Mouse (Mus musculus): ENCODE measurements around the gene Gpnmb. TPM values are rescaled to one million over a fixed set of nuclear protein-coding genes. Genes with fewer than 3 reads are reported as not detected.

The Gpnmb gene
- polyA plus RNA-seq, 1 experiment from 2014 or later: 114 TPM

GRCm38 (mm10) chr6:49011191-49011590, 25.2 kb upstream of the Gpnmb start:
- ChIA-PET POLR2A (no interaction called here), CTCF (no interaction called here)
- TF ChIP-seq CTCF (IDR thresholded peaks at IDR 0.05): no peak
- ATAC-seq (no peak), DNase-seq (ENCODE audit: low read depth, low spot score) (no peak)
- H3K27me3 ChIP-seq: no peaks in the 10 kb centered on the region
- in situ Hi-C loops (cut with MboI; ENCODE audit: low pct_unique_long_range_greater_than_20kb): no loop called here

- DNase-seq (ENCODE audit: low read depth, low spot score) (no peak), ATAC-seq (no peak)
- in situ Hi-C loops (cut with MboI; ENCODE audit: low pct_unique_long_range_greater_than_20kb): no loop called here
- TF ChIP-seq CTCF (IDR thresholded peaks at IDR 0.05): no peak
- H3K27me3 ChIP-seq: no peaks in the 10 kb centered on the region
- ChIA-PET POLR2A (no interaction called here), CTCF (no interaction called here)
Observed at GRCm38 (mm10) chr6:49013023-49013422, 23.3 kb upstream of the Gpnmb start.

- no peak for ATAC-seq
- no peaks in the 10 kb centered on the region for H3K27me3 ChIP-seq
Observed at GRCm38 (mm10) chr6:49013458-49013857, 22.9 kb upstream of the Gpnmb start.

GRCm38 (mm10) chr6:49017150-49017549, 19.2 kb upstream of the Gpnmb start:
- CTCF ChIA-PET: no interaction called here
- TF ChIP-seq CTCF (IDR thresholded peaks at IDR 0.05): no peak
- in situ Hi-C loops (cut with MboI; ENCODE audit: low pct_unique_long_range_greater_than_20kb): no loop called here
- DNase-seq (ENCODE audit: low read depth, low spot score) (no peak), ATAC-seq (no peak)
- no peaks in the 10 kb centered on the region for H3K27me3 ChIP-seq
- POLR2A ChIA-PET: no interaction called here

More at GRCm38 (mm10) chr6:49013458-49013857, 22.9 kb upstream of the Gpnmb start:
- in situ Hi-C loops (cut with MboI; ENCODE audit: low pct_unique_long_range_greater_than_20kb): no loop called here
- CTCF ChIA-PET: no interaction called here
- no peak for DNase-seq (ENCODE audit: low read depth, low spot score)
- no peak for TF ChIP-seq CTCF (IDR thresholded peaks at IDR 0.05)
- POLR2A ChIA-PET: no interaction called here

GRCm38 (mm10) chr6:49019341-49019740, 17.0 kb upstream of the Gpnmb start:
- no peaks in the 10 kb centered on the region for H3K27me3 ChIP-seq
- in situ Hi-C loops (cut with MboI; ENCODE audit: low pct_unique_long_range_greater_than_20kb): no loop called here
- no peak for TF ChIP-seq CTCF (IDR thresholded peaks at IDR 0.05)
- ATAC-seq: no peak
- POLR2A ChIA-PET: no interaction called here
- CTCF ChIA-PET: interaction anchor here (0.9 to 1.5 kb wide), 2 partner anchors 10 to 12 kb away, joined by 3 to 5 read pairs; no protein-coding TSS in a partner anchor
- no peak for DNase-seq (ENCODE audit: low read depth, low spot score)

- no peak for TF ChIP-seq CTCF (IDR thresholded peaks at IDR 0.05)
- ChIA-PET CTCF (interaction anchor here (1.0 to 1.7 kb wide), 2 partner anchors 14 to 15 kb away, joined by 3 to 4 read pairs; partner anchors contain the start of gene Gpnmb), POLR2A (interaction anchor here (0.7 kb wide), 1 partner anchor 761 kb away, joined by 5 read pairs; no protein-coding TSS in a partner anchor)
Observed at GRCm38 (mm10) chr6:49021141-49022012, 15.0 kb upstream of the Gpnmb start.

GRCm38 (mm10) chr6:49022384-49022783, 14.0 kb upstream of the Gpnmb start:
- no peaks in the 10 kb centered on the region for H3K27me3 ChIP-seq
- ChIA-PET CTCF (interaction anchor here (1.7 kb wide), 1 partner anchor 15 kb away, joined by 4 read pairs; no protein-coding TSS in a partner anchor), POLR2A (no interaction called here)
- ATAC-seq (no peak), DNase-seq (ENCODE audit: low read depth, low spot score) (no peak)
- in situ Hi-C loops (cut with MboI; ENCODE audit: low pct_unique_long_range_greater_than_20kb): no loop called here
- TF ChIP-seq CTCF (IDR thresholded peaks at IDR 0.05): no peak

More at GRCm38 (mm10) chr6:49021141-49022012, 15.0 kb upstream of the Gpnmb start:
- DNase-seq (ENCODE audit: low read depth, low spot score) (no peak), ATAC-seq (no peak)
- H3K27me3 ChIP-seq: no peaks in the 10 kb centered on the region
- in situ Hi-C loops (cut with MboI; ENCODE audit: low pct_unique_long_range_greater_than_20kb): no loop called here

GRCm38 (mm10) chr6:49023315-49023714, 13.0 kb upstream of the Gpnmb start:
- in situ Hi-C loops (cut with MboI; ENCODE audit: low pct_unique_long_range_greater_than_20kb): no loop called here
- ATAC-seq (no peak), DNase-seq (ENCODE audit: low read depth, low spot score) (no peak)
- POLR2A ChIA-PET: no interaction called here
- TF ChIP-seq CTCF (IDR thresholded peaks at IDR 0.05): no peak
- H3K27me3 ChIP-seq: no peaks in the 10 kb centered on the region
- CTCF ChIA-PET: no interaction called here

GRCm38 (mm10) chr6:49025290-49025689, 11.1 kb upstream of the Gpnmb start:
- no peak for ATAC-seq
- no peak for DNase-seq (ENCODE audit: low read depth, low spot score)
- in situ Hi-C loops (cut with MboI; ENCODE audit: low pct_unique_long_range_greater_than_20kb): no loop called here
- CTCF ChIA-PET: interaction anchor here (0.8 to 1.2 kb wide), 4 partner anchors 9 to 67 kb away, joined by 3 to 4 read pairs (median 4); partner anchors contain the start of gene Gpnmb
- TF ChIP-seq CTCF (IDR thresholded peaks at IDR 0.05): no peak
- H3K27me3 ChIP-seq: no peaks in the 10 kb centered on the region
- POLR2A ChIA-PET: no interaction called here

- ChIA-PET CTCF (no interaction called here), POLR2A (no interaction called here)
- no peaks in the 10 kb centered on the region for H3K27me3 ChIP-seq
- in situ Hi-C loops (cut with MboI; ENCODE audit: low pct_unique_long_range_greater_than_20kb): no loop called here
- no peak for ATAC-seq
- TF ChIP-seq CTCF (IDR thresholded peaks at IDR 0.05): no peak
- no peak for DNase-seq (ENCODE audit: low read depth, low spot score)
Observed at GRCm38 (mm10) chr6:49026496-49026895, 9.8 kb upstream of the Gpnmb start.

GRCm38 (mm10) chr6:49028019-49028418, 8.3 kb upstream of the Gpnmb start:
- CTCF ChIA-PET: interaction anchor here (1.2 to 1.4 kb wide), 2 partner anchors 12 to 20 kb away, joined by 3 to 4 read pairs; no protein-coding TSS in a partner anchor
- no peak for ATAC-seq
- POLR2A ChIA-PET: no interaction called here
- DNase-seq (ENCODE audit: low read depth, low spot score): no peak
- no peaks in the 10 kb centered on the region for H3K27me3 ChIP-seq
- TF ChIP-seq CTCF (IDR thresholded peaks at IDR 0.05): no peak
- in situ Hi-C loops (cut with MboI; ENCODE audit: low pct_unique_long_range_greater_than_20kb): no loop called here

All from Patski (cell line).